Mouse (Mus musculus) embryonic facial prominence, embryonic 12.5 days (tissue): ENCODE measurements at regions not wholly inside any gene's neighbourhood (a gene's known extent, or its start where the extent isn't known, plus 50 kb on each side); places are given as distances from the start of the nearest gene placed in this dataset.

Experiments used
- ATAC-seq: fragments of 200-750 bp; cut with Nextera tagmentation; 2 replicates; pipeline ENCODE4 v1.8.0; 2017; ENCODE audit not compliant: insufficient number of reproducible peaks, insufficient read depth, low FRiP score, low TSS enrichment
- H3K27ac ChIP-seq: fragments of 300-500 bp; sonication (generic); 2 replicates; pipeline ENCODE4 v1.5.1; 2016; ENCODE audit warnings: mild to moderate bottlenecking
- H3K27me3 ChIP-seq: fragments of 300-500 bp; sonication (generic); 2 replicates; pipeline ENCODE4 v1.6.1; 2016; ENCODE audit warnings: mild to moderate bottlenecking, moderate library complexity
- H3K36me3 ChIP-seq: fragments of 300-500 bp; sonication (generic); 2 replicates; pipeline ENCODE4 v1.6.1; 2016; ENCODE audit warnings: mild to moderate bottlenecking
- H3K4me1 ChIP-seq: fragments of 300-500 bp; sonication (generic); 2 replicates; pipeline ENCODE4 v1.6.1; 2016
- H3K4me2 ChIP-seq: fragments of 300-500 bp; sonication (generic); replicated peaks from 2 replicates; pipeline ENCODE4 v1.6.1; 2016; ENCODE audit warnings: mild to moderate bottlenecking, moderate library complexity
- H3K4me3 ChIP-seq: fragments of 300-500 bp; sonication (generic); 2 replicates; pipeline ENCODE4 v1.5.1; 2016; ENCODE audit warnings: mild to moderate bottlenecking
- H3K9ac ChIP-seq: fragments of 300-500 bp; sonication (generic); 2 replicates; pipeline ENCODE4 v1.6.1; 2016; ENCODE audit warnings: mild to moderate bottlenecking, moderate library complexity
- H3K9me3 ChIP-seq: fragments of 300-500 bp; sonication (generic); 2 replicates; pipeline ENCODE4 v1.6.1; 2016; ENCODE audit warnings: mild to moderate bottlenecking, moderate library complexity
- WGBS: fragments of 180-500 bp; shearing (Covaris S2); methylation state at CpG from one replicate; pipeline ENCODE4 v1.1.7; 2016; 5-methylcytosine and 5-hydroxymethylcytosine counted together

DNA sequence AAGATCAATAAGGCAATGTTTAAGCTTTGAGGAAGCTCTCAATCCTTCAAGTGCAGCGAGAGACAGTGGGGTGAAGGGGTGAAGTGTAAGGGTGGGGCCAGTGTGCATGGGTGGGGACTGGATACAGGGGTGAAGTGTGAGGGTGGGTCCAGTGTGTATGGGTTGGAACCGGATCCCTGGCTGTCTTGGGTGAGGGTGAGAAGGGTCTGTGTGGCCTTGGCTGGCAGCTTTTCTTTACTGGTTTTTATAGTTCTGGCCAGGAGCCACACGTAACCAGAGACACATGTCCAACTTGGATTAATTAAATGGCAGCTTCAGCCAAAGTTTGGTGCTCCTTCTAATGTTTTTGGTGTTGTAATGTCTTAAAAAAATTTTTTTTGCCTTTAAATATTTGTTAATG lies 101.4 kb downstream of the Vcpkmt start:
- H3K27ac ChIP-seq = peak overlapping the region; percentile 11; the same call in 1 of the 2 replicates

DNA sequence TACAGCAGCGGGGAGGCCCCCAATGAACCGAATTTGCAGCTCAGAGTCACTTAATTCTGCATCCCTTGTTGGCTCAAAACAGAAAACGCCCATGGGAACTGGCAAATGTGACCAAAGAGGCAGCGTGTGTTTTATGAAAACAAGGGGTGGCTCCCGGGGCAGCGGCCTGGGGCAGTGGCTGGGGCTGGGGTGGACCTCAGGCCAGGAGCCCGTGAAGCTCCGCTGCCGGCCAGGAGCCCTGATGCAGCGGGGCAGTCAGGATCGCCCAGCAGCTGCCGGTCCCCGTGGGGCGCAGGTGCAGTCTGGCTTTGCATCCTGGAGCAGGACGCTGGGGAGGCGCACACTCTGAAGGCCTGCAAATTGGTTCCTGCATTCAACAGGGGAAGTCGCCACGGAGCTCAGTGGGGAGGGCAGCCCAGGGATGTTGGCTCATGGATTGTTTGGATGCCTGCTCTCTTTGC lies 104.4 kb upstream of the Gm9887 start:
- no peak for ATAC-seq
- H3K9ac ChIP-seq = 0 out of 2 replicates have a peak overlapping the region, but pooled peaks have one; percentile 20
- no peaks in the 10 kb centered on the region for H3K9me3 ChIP-seq
- 5% methylated on average over 18 of the region's 18 CpGs for WGBS
- H3K27ac ChIP-seq = 0 out of 2 replicates have a peak overlapping the region, but pooled peaks have one; percentile 3
- no peaks in the 10 kb centered on the region for H3K36me3 ChIP-seq
- no peaks in the 10 kb centered on the region for H3K27me3 ChIP-seq
- no peak overlapping the region for H3K4me3 ChIP-seq
- H3K4me2 ChIP-seq = peak overlapping the region; percentile 35
- peaks cover 45% of the 10 kb centered on the region for H3K4me1 ChIP-seq

More for the DNA sequence above, 101.4 kb downstream of the Vcpkmt start:
- Histone ChIP-seq H3K27me3 (no peaks in the 10 kb centered on the region), H3K4me3 (no peak overlapping the region), H3K9me3 (no peaks in the 10 kb centered on the region), H3K9ac (no peak overlapping the region), H3K36me3 (no peaks in the 10 kb centered on the region), H3K4me1 (peaks cover 19% of the 10 kb centered on the region), H3K4me2 (no peak overlapping the region)
- WGBS = 67% methylated on average over 3 of the region's 3 CpGs
- no peak for ATAC-seq

DNA sequence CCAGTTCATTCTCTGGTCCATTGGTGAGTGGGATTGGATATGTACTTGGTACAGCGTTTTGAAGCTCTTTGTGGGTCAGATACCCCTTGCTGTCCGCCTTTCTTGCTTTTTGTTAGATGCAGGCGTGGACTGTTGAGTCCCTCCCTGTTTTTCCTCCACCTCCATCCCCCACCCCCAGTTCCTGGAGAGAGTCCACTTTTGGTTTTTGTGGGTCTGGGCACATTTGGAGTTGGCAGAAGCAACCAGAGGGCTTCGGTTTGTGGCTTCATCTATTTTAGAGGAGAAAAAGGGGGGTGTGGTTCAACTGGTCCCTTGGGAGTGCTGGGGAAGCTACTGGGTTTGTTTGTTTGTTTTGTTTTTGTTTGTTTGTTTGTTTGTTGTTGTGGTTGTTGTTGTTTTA lies 103.9 kb upstream of the Gm9887 start:
- H3K4me3 ChIP-seq = no peak overlapping the region
- no peak overlapping the region for H3K4me2 ChIP-seq
- no peak for ATAC-seq
- H3K27me3 ChIP-seq = no peaks in the 10 kb centered on the region
- H3K36me3 ChIP-seq = no peaks in the 10 kb centered on the region
- H3K4me1 ChIP-seq = peaks cover 45% of the 10 kb centered on the region
- H3K9ac ChIP-seq = no peak overlapping the region
- WGBS = 76% methylated on average over 4 of the region's 4 CpGs
- H3K9me3 ChIP-seq = no peaks in the 10 kb centered on the region
- no peak overlapping the region; the same call in 1 of the 2 replicates for H3K27ac ChIP-seq

DNA sequence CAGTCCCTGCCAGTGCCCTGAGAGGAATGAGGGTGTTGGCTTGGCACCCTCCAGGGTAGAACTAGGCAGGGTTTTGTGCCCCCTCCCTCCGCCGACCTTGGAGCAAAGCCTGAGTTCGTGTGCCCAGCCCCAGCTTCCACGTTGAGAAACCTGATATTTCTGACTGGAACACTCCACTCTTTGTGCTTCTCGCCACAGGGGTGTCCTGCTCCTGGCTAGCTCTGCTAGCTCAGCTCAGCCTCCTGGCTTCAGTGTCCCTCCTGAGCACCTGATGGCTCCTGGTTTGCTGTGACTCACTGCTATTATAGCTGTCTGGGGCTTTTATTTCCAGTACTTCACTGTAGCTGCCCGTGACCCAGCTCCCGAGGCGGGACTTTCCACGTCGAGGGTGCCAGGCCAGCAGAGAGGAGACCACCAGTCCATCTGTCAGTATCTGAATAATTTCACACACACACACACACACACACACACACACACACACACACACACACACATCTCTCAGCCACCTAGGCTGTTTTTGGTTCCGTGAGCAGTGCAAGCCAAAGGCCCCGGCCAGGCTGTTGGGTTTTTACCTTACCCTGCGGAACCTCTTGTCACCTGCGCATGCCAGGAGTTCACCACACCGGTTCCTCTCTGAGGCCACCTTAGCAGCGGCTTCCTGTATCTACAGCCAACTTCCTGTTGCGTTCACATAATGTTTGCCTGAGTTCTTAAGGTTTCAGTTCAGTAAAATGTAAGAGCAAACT lies 102.8 kb upstream of the Gm9887 start:
- peak; percentile 58; the same call in 1 of the 2 replicates for ATAC-seq
- peak overlapping the region; percentile 26 for H3K4me2 ChIP-seq
- 0 out of 2 replicates have a peak overlapping the region, but pooled peaks have one; percentile 10 for H3K9ac ChIP-seq

DNA sequence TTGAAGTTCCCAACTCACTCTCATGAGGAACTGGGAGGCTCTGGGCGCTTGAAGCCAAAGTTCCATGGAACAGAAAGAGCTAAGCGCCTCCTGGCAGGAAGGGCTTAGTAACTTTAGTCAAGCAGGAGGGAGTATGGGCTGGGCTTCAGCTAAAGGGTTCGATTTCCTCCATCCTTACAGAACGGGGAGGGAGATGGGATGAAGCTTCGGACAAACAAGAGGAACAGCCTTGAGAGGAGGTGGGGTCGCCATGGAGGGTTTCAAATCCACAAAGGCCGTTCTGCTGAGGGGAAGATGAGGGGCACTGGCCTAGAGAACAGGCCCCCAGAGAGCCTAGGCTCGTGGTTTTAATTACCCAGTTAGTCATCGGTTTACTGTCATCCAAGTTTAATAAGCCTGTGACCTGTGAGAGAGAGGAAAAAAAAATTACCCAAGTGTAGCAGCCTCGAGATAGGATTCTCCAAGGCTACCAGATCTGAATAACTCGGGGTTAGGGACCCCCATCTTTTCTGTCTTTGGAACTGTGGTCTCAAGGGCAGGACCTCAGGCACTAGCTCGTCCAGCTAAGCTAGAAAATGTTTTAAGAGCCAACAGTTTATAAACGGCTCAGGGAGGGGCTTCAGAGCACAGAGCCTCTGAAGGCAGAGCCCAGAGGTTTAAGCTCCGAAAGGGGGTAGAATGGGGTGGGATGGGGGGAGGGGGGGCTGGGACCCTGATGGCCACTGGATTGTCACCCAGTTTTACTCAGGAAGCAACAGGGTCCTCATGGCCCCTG lies 102.1 kb upstream of the Gm9887 start:
- H3K27ac ChIP-seq = peak overlapping the region; percentile 89
- 11% methylated on average over 14 of the region's 14 CpGs for WGBS
- no peaks in the 10 kb centered on the region for H3K9me3 ChIP-seq
- 0 out of 2 replicates have a peak overlapping the region, but pooled peaks have one; percentile 10 for H3K9ac ChIP-seq
- H3K4me3 ChIP-seq = no peak overlapping the region
- peaks cover 45% of the 10 kb centered on the region for H3K4me1 ChIP-seq
- H3K27me3 ChIP-seq = no peaks in the 10 kb centered on the region
- H3K4me2 ChIP-seq = peak overlapping the region; percentile 26
- H3K36me3 ChIP-seq = no peaks in the 10 kb centered on the region
- ATAC-seq = peak; percentile 45; the same call in 1 of the 2 replicates

More for the DNA sequence above, 102.8 kb upstream of the Gm9887 start:
- Histone ChIP-seq H3K27me3 (no peaks in the 10 kb centered on the region), H3K36me3 (no peaks in the 10 kb centered on the region), H3K4me1 (peaks cover 45% of the 10 kb centered on the region), H3K27ac (peak overlapping the region; percentile 89), H3K9me3 (no peaks in the 10 kb centered on the region), H3K4me3 (no peak overlapping the region)
- 43% methylated on average over 17 of the region's 17 CpGs for WGBS

DNA sequence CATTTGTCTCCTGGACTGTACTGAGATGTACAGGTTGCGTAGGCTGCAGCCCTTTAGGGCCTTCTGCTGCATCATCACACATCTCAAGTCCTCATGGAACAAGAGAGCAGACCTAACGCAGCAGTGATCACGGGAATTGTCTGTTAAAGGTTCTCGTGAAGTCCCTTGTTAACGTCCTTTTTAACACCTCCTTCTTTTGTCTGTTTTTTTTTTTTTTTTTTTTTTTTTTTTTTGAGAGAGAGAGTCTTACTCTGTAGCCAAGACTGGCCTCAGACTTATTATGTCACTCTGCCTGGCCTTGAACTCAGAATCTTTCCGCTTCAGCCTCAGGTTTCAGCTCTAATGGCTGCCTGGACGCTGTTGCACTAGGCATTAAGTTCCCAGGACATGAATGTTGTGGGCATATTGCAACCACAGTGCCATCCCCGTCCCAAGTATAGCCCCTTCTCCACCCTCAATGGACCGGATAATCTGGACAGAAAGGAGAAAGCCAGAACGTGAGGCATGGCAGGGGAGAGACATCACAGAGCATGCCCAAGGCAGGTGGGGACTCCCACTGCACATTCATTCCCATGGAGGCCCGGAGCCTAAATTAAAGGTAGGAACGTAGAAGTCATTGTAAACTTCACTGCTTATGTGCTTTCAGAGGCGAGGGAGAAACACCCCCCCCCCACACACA lies 101.3 kb upstream of the Gm9887 start:
- Histone ChIP-seq H3K9me3 (no peaks in the 10 kb centered on the region), H3K36me3 (no peaks in the 10 kb centered on the region), H3K4me1 (peaks cover 45% of the 10 kb centered on the region), H3K27ac (peak overlapping the region; percentile 89), H3K27me3 (no peaks in the 10 kb centered on the region), H3K9ac (no peak overlapping the region), H3K4me2 (no peak overlapping the region), H3K4me3 (no peak overlapping the region)
- ATAC-seq = no peak
- WGBS = 85% methylated on average over 13 of the region's 13 CpGs

DNA sequence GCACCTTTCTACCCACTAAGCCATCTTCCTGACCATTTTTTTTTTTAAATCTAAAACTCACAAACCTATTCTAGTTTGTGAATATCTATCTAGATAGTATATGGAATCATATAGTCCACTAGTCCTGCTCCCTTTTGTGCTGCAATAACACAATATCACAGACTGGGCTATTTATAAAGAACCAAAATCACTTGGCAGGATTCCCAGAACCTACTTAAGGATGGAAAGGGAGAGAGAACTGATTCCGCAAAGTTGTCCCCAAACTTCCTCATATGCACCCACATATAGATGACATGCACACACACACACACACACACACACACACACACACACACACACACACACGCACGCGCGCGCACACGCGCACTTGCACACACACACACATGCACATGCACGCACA lies 100.7 kb upstream of the Gm9887 start:
- WGBS = 90% methylated on average over 9 of the region's 9 CpGs

DNA sequence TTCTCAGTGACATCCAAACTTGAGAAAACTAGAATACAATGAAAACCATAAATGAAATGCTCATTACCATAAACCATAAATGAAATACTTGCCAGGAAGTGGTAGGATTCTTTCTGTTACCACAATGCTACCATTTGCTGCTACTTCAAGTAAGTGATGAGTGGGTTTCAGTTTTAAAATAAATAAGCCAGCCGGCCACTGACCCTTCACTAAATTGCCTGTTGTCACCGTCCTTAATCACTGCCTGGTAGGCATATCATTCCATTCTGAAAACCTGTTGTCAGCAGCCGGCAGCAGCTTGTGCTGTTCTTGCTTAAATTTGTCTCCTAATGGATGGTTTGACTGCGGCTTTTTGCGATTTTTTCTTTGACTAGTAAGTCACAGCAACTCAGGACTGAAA lies 99.6 kb upstream of the Gm9887 start:
- no peak overlapping the region for H3K9ac ChIP-seq
- H3K4me1 ChIP-seq = peaks cover 43% of the 10 kb centered on the region
- H3K4me3 ChIP-seq = no peak overlapping the region
- H3K27me3 ChIP-seq = no peaks in the 10 kb centered on the region
- no peaks in the 10 kb centered on the region for H3K36me3 ChIP-seq
- no peak overlapping the region for H3K4me2 ChIP-seq
- no peak for ATAC-seq
- no peak overlapping the region for H3K27ac ChIP-seq
- H3K9me3 ChIP-seq = no peaks in the 10 kb centered on the region
- WGBS = 53% methylated on average over 5 of the region's 5 CpGs

More for the DNA sequence above, 100.7 kb upstream of the Gm9887 start:
- Histone ChIP-seq H3K27ac (peak overlapping the region; percentile 36; the same call in 1 of the 2 replicates), H3K36me3 (no peaks in the 10 kb centered on the region), H3K9ac (no peak overlapping the region), H3K4me1 (peaks cover 43% of the 10 kb centered on the region), H3K27me3 (no peaks in the 10 kb centered on the region), H3K4me3 (no peak overlapping the region), H3K4me2 (no peak overlapping the region), H3K9me3 (no peaks in the 10 kb centered on the region)
- ATAC-seq = no peak

DNA sequence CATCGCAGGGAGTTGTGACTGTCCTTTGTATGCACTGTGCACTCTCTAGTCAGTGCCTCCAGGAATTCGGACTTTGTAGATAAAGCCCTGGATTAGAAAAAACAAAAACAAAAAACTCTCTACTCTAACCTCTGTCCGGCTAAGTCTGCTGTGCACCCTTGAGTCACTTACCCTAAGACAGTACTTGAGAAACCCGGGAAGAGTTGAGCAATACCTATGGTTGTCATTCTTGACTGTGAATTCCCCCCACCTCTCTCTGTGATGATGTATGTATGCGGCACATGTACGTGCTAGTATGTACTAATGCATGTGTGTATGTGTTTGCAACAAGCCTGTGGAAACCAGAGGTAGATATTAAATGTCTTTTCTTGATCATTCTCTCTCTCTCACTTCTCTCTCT lies 96.7 kb upstream of the Gm9887 start:
- no peaks in the 10 kb centered on the region for H3K27me3 ChIP-seq
- ATAC-seq = no peak
- no peaks in the 10 kb centered on the region for H3K36me3 ChIP-seq
- no peak overlapping the region for H3K27ac ChIP-seq
- H3K4me3 ChIP-seq = no peak overlapping the region
- WGBS = 85% methylated on average over 6 of the region's 6 CpGs
- H3K9me3 ChIP-seq = no peaks in the 10 kb centered on the region
- H3K9ac ChIP-seq = no peak overlapping the region
- H3K4me1 ChIP-seq = peaks cover 17% of the 10 kb centered on the region
- H3K4me2 ChIP-seq = no peak overlapping the region

DNA sequence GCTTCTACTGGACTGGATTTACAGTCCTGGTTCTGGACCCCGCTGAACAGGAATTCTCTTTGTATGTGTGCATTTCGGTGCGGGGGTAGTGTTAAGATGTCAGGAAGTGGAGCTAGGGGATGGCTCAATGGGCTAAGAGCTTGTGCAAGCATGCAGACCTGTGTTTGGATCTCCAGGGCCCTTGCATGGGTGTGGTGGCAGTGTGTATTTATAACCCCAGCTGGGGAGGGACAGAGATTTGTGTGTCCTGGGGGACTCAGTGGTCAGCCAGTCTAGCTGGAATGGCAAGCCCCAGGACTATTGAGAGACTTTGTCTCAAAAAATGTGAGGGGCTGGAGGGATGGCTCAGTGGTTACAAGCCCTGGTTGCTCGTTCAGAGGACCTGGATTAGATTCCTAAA lies 95.1 kb upstream of the Gm9887 start:
- H3K9ac ChIP-seq = 0 out of 2 replicates have a peak overlapping the region, but pooled peaks have one; percentile 8

DNA sequence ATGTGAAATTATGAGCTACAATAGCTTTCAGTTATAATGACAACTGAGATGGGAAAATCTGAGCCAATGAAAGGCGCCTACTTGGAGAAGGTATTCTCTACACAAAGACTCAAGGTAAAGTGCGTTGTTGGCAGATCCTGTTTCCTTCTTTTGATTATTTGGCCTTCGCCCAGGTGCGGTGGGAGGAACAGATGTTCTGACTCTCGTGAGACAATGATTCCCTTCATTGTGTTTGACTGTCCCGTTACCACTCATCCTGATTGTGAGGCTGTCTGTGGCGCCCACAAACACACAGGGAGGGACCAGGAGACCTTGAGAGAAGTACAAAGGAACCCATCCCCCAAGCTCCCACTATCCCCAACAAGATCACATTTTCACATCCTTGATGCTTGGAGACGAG lies 92.6 kb upstream of the Gm9887 start:
- WGBS = 84% methylated on average over 8 of the region's 8 CpGs
- Histone ChIP-seq H3K27ac (no peak overlapping the region), H3K4me1 (peaks cover 16% of the 10 kb centered on the region), H3K9ac (no peak overlapping the region), H3K4me2 (no peak overlapping the region), H3K4me3 (no peak overlapping the region), H3K9me3 (no peaks in the 10 kb centered on the region), H3K36me3 (no peaks in the 10 kb centered on the region), H3K27me3 (no peaks in the 10 kb centered on the region)
- no peak for ATAC-seq

More for the DNA sequence above, 95.1 kb upstream of the Gm9887 start:
- no peaks in the 10 kb centered on the region for H3K9me3 ChIP-seq
- no peaks in the 10 kb centered on the region for H3K36me3 ChIP-seq
- H3K4me3 ChIP-seq = no peak overlapping the region
- peaks cover 8% of the 10 kb centered on the region for H3K4me1 ChIP-seq
- no peak for ATAC-seq
- H3K27me3 ChIP-seq = no peaks in the 10 kb centered on the region
- 64% methylated on average over 4 of the region's 4 CpGs for WGBS
- H3K4me2 ChIP-seq = no peak overlapping the region
- no peak overlapping the region for H3K27ac ChIP-seq
